Mouse (Mus musculus) G1E (cell line): ENCODE data around the gene Gm525.

Experiments
- CTCF ChIP-seq: IDR thresholded peaks from 2 replicates; pipeline ENCODE4 v1.5.1; 2012; ENCODE audit warnings: low read depth, low read length, inconsistent platforms, mixed read lengths
- POLR2AphosphoS5 ChIP-seq: IDR thresholded peaks from 2 replicates; pipeline ENCODE4 v1.6.1; 2012; ENCODE audit warnings: low read depth, low read length, inconsistent platforms; ENCODE audit not compliant: insufficient replicate concordance
- TAL1 ChIP-seq: conservative IDR thresholded peaks from 2 replicates; pipeline ENCODE4 v1.6.1; 2012; ENCODE audit warnings: low read depth, low read length, inconsistent platforms, mixed read lengths

DNA sequence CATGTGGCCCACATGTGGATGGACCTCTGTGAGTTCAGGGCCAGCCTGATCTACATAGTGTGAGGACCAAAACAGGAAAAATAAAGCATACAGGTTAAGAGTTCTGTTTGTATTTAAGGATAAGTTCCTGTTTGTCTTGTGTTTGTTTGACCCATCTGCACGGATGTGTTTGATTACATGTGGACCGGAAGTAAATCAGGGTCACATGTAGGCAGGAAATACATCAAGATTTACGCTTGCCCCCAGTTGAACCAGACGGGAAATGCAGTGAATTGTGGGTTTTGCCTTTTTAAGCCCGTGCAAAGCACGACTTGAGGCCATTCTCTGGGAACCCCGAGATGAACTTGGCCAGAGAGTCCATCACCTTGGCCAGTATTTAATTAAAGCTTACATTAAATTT, 12.3 kb upstream of the Gm525 start:
- TF ChIP-seq POLR2AphosphoS5 (no peak), TAL1 (no peak), CTCF (no peak)
